In the genomic region with DNA sequence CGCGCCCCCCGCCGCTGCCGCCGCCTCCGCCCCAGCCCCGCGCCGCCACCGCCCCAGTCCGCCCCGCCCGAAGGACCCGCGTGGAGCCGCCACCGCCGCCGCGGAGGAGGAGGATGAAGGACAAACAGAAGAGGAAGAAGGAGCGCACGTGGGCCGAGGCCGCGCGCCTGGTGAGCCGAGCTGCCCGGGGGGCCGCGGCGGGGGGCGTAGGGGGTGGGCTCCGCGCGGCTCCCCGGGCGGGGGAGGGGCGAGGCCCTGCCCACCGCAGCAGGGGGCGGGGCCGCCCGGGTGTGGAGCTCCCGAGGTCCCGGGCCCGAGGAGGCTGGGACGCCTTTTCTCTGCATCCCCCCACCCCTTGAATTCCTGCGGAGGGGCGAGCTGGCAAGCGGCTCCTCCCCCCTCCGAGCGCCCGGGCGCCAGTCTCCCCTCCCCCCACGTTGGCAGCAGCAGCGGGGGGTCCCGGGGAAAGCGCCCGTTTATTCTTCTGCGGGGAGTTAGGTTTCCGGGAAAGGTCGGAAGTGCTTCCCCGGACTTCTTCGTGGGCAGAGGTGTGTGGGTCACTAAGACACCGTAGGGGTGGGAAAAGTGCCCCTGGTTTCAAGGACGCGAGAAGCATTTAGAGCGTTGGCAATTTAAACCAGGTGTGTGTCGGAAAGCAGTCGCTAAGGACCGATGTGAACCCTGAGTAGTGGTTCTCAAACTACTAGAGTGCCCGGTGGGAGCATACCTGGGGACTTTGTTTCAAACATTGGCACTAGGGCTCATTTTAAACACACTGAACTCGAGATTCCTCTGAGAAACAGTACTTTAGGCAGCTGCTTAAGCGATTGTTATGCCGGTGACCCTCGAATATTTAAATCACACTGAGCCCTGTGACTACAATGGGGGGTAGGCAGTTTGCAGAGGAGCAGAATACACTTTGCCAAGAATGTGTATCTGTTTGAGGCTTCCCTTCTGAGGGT, we compare ENCODE assay signal across 8 mouse cellular contexts. TPM values are rescaled to one million over a fixed set of nuclear protein-coding genes. Genes with fewer than 3 reads are reported as not detected.
A peak's percentile ranks its signal among the peaks of the same experiment; 100 is the strongest.
DNase-seq lines count a peak whose midpoint lies in the region; ATAC-seq and TF ChIP-seq lines count a peak whose summit lies in the region.

No protein-coding gene starts in this region.

- no peak for TF ChIP-seq CTCF in kidney, postnatal 0 days (IDR thresholded peaks at IDR 0.05; ENCODE audit: low read depth)

- peak overlapping the region; percentile 60 for H3K4me2 ChIP-seq in embryonic facial prominence, embryonic 13.5 days
- peak overlapping the region; percentile 75 for H3K4me2 ChIP-seq in heart, embryonic 14.5 days (ENCODE audit: low read length)
- H3K4me2 ChIP-seq in kidney, postnatal 0 days (ENCODE audit: low read length), result peak overlapping the region; percentile 69
- H3K4me2 ChIP-seq in lung, embryonic 16.5 days (ENCODE audit: low read depth, low read length), result peak overlapping the region; percentile 78

- peak overlapping the region; percentile 85 for H3K4me3 ChIP-seq in embryonic facial prominence, embryonic 13.5 days
- peak overlapping the region; percentile 86 to 96 for H3K4me3 ChIP-seq in heart, embryonic 14.5 days (ENCODE audit: control insufficient read depth in 1 of 2, insufficient read depth in 1 of 2, low read depth in 1 of 2, low read length in 2 of 2)
- peak overlapping the region; percentile 94 for H3K4me3 ChIP-seq in kidney, postnatal 0 days (replicated peaks; ENCODE audit: low read depth, low read length)
- H3K4me3 ChIP-seq in lung, embryonic 16.5 days (ENCODE audit: low read length), result peak overlapping the region; percentile 59

- peak; percentile 64 for DNase-seq in CD4-positive helper T cell, adult 2 months (ENCODE audit: low read depth, low spot score)
- peak; percentile 80 for DNase-seq in adrenal gland, postnatal 10 days
- DNase-seq in kidney, postnatal 0 days (ENCODE audit: low spot score), result peak; percentile 85
- DNase-seq in ovary, postnatal 14 days (ENCODE audit: low spot score), result peak; percentile 38
- peak; percentile 80 for DNase-seq in thymus, postnatal 14 days

- no peaks in the 10 kb centered on the region for H3K27me3 ChIP-seq in embryonic facial prominence, embryonic 13.5 days
- no peaks in the 10 kb centered on the region for H3K27me3 ChIP-seq in heart, embryonic 14.5 days (ENCODE audit: control insufficient read depth, insufficient read depth, low read length)
- no peaks in the 10 kb centered on the region for H3K27me3 ChIP-seq in kidney, postnatal 0 days (ENCODE audit: insufficient read depth, low read length)
- no peaks in the 10 kb centered on the region for H3K27me3 ChIP-seq in lung, embryonic 16.5 days (ENCODE audit: control insufficient read depth, insufficient read depth, low read depth, low read length)

- peak; percentile 82 for ATAC-seq in embryonic facial prominence, embryonic 13.5 days (ENCODE audit: insufficient number of reproducible peaks, insufficient read depth, low FRiP score, low TSS enrichment, low read depth)
- peak; percentile 62 for ATAC-seq in heart, embryonic 14.5 days (ENCODE audit: insufficient number of reproducible peaks, insufficient read depth, low FRiP score, low read depth)
- ATAC-seq in kidney, postnatal 0 days (replicated peaks; ENCODE audit: low FRiP score, low read depth), result peak; percentile 48
- peak; percentile 72 for ATAC-seq in lung, embryonic 16.5 days (ENCODE audit: low read depth)

- H3K36me3 ChIP-seq in embryonic facial prominence, embryonic 13.5 days, result peaks cover 12% of the 10 kb centered on the region
- H3K36me3 ChIP-seq in heart, embryonic 14.5 days (ENCODE audit: control insufficient read depth, insufficient read depth, low read length), result peaks cover 13% of the 10 kb centered on the region
- H3K36me3 ChIP-seq in kidney, postnatal 0 days (ENCODE audit: insufficient read depth, low read length), result no peaks in the 10 kb centered on the region
- H3K36me3 ChIP-seq in lung, embryonic 16.5 days (ENCODE audit: control insufficient read depth, insufficient read depth, low read length), result peaks cover 4% of the 10 kb centered on the region; the same call in 1 of the 2 replicates

- H3K9me3 ChIP-seq in embryonic facial prominence, embryonic 13.5 days, result no peaks in the 10 kb centered on the region
- H3K9me3 ChIP-seq in heart, embryonic 14.5 days (ENCODE audit: control insufficient read depth, low read length), result no peaks in the 10 kb centered on the region
- H3K9me3 ChIP-seq in kidney, postnatal 0 days (replicated peaks; ENCODE audit: low read length), result no peaks in the 10 kb centered on the region
- no peaks in the 10 kb centered on the region for H3K9me3 ChIP-seq in lung, embryonic 16.5 days (ENCODE audit: control insufficient read depth, low read length)

- peak overlapping the region; percentile 100 for H3K27ac ChIP-seq in embryonic facial prominence, embryonic 13.5 days
- peak overlapping the region; percentile 99 to 100 for H3K27ac ChIP-seq in heart, embryonic 14.5 days (replicated peaks in 1 of 2; ENCODE audit: control insufficient read depth in 1 of 2, insufficient read depth in 1 of 2, low read depth in 2 of 2, low read length in 2 of 2)
- peak overlapping the region; percentile 100 for H3K27ac ChIP-seq in kidney, postnatal 0 days
- H3K27ac ChIP-seq in lung, embryonic 16.5 days (ENCODE audit: low read length), result peak overlapping the region; percentile 99

- WGBS in embryonic facial prominence, embryonic 13.5 days, result under 1% methylated on average over 31 of the region's 76 CpGs
- under 1% methylated on average over 51 of the region's 76 CpGs for WGBS in heart, embryonic 14.5 days
- WGBS in kidney, postnatal 0 days, result under 1% methylated on average over 38 of the region's 76 CpGs
- under 1% methylated on average over 36 of the region's 76 CpGs for whole genome bisulfite sequencing in lung, embryonic 16.5 days

- peak overlapping the region; percentile 97 for H3K9ac ChIP-seq in embryonic facial prominence, embryonic 13.5 days
- H3K9ac ChIP-seq in heart, embryonic 14.5 days (ENCODE audit: low read length), result peak overlapping the region; percentile 99
- H3K9ac ChIP-seq in kidney, postnatal 0 days (ENCODE audit: low read depth, low read length), result peak overlapping the region; percentile 99
- H3K9ac ChIP-seq in lung, embryonic 16.5 days (ENCODE audit: low read length), result peak overlapping the region; percentile 94

- peaks cover 38% of the 10 kb centered on the region for H3K4me1 ChIP-seq in embryonic facial prominence, embryonic 13.5 days
- peaks cover 10 to 41% of the 10 kb centered on the region in 2 experiments for H3K4me1 ChIP-seq in heart, embryonic 14.5 days (ENCODE audit: control insufficient read depth in 2 of 2, insufficient read depth in 2 of 2, low read length in 2 of 2)
- peaks cover 17% of the 10 kb centered on the region for H3K4me1 ChIP-seq in kidney, postnatal 0 days (replicated peaks; ENCODE audit: insufficient read depth, low read length)
- peaks cover 38% of the 10 kb centered on the region for H3K4me1 ChIP-seq in lung, embryonic 16.5 days (replicated peaks; ENCODE audit: control insufficient read depth, insufficient read depth, low read length)

RNA-seq across cellular contexts. Expression of a gene that starts 0.9 kb away (rescaled TPM):
- total RNA-seq in adrenal gland, postnatal 10 days (2021), result 10 to 100 TPM; 23.5 to 30.9 TPM
- polyA plus RNA-seq in embryonic facial prominence, embryonic 13.5 days (2015; fragmentation: Nextera tagmentation; extraction: Ambion mirVana), result 14.5 and 15.0 TPM in 2 replicates
- 14.0 and 17.0 TPM in 2 replicates for polyA plus RNA-seq in heart, embryonic 14.5 days (2014; fragmentation: Nextera tagmentation; extraction: Ambion mirVana)
- 12.3 and 14.1 TPM in 2 replicates for polyA plus RNA-seq in kidney, postnatal 0 days (2015; fragmentation: Nextera tagmentation; extraction: Ambion mirVana)
- polyA plus RNA-seq in lung, embryonic 16.5 days (2015; fragmentation: Nextera tagmentation; extraction: Ambion mirVana), result 9.0 and 9.6 TPM in 2 replicates

RNA-seq across cellular contexts. Expression of a gene that starts 55.3 kb away (rescaled TPM):
- 10 to 100 TPM; 18.6 to 20.2 TPM for total RNA-seq in adrenal gland, postnatal 10 days (2021)
- 5.9 and 6.3 TPM in 2 replicates for polyA plus RNA-seq in embryonic facial prominence, embryonic 13.5 days (2015; fragmentation: Nextera tagmentation; extraction: Ambion mirVana)
- 3.8 and 4.5 TPM in 2 replicates for polyA plus RNA-seq in heart, embryonic 14.5 days (2014; fragmentation: Nextera tagmentation; extraction: Ambion mirVana)
- polyA plus RNA-seq in kidney, postnatal 0 days (2015; fragmentation: Nextera tagmentation; extraction: Ambion mirVana), result 6.0 and 6.7 TPM in 2 replicates
- 7.1 TPM in 2 replicates for polyA plus RNA-seq in lung, embryonic 16.5 days (2015; fragmentation: Nextera tagmentation; extraction: Ambion mirVana)

Comparison
In these comparisons a context has a peak if more than half of its experiments do, and no peak if none do; other contexts are left out.
1. Peak in every context shown above with its lines: DNase-seq, ATAC-seq, H3K4me3 ChIP-seq and H3K27ac ChIP-seq.